Mouse (Mus musculus): ENCODE measurements at regions not wholly inside any gene's neighbourhood (a gene's known extent, or its start where the extent isn't known, plus 50 kb on each side); places are given as distances from the start of the nearest gene placed in this dataset.

DNA sequence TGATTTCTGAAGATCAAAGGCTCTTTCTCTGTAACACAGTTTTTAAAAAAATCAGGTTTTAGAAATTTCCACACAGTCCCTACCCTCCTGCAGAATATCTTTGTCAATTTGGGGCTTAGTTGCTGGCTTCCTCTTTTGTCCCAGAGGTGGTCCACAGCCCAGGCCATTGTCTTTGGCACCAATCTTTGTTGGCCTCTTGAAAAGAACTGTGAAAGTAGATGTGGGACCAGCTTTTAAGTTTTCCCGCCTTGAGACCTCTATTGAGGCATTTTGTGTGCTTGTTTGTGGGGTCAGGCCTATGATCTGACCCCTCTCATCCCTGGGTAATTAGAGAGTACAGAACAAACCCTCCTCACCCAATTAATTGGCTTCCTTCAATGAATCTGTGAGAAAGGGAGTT lies 523.9 kb upstream of the Tnc start:
- Histone ChIP-seq H3K4me2 (ENCODE audit: low read length) (no peak overlapping the region), H3K4me1 (ENCODE audit: control insufficient read depth, insufficient read depth, low read length) (no peaks in the 10 kb centered on the region), H3K27me3 (ENCODE audit: control insufficient read depth, insufficient read depth, low read depth, low read length) (no peaks in the 10 kb centered on the region), H3K27ac (ENCODE audit: low read length) (no peak overlapping the region), H3K4me3 (ENCODE audit: low read depth, low read length) (no peak overlapping the region), H3K36me3 (ENCODE audit: control insufficient read depth, insufficient read depth, low read length) (no peaks in the 10 kb centered on the region), H3K9ac (ENCODE audit: low read depth, low read length) (no peak overlapping the region), H3K9me3 (replicated peaks; ENCODE audit: control insufficient read depth, low read length, poor library complexity, severe bottlenecking) (no peaks in the 10 kb centered on the region)
- 14% methylated on average over 1 of the region's 1 CpGs for WGBS
- no peak for ATAC-seq

DNA sequence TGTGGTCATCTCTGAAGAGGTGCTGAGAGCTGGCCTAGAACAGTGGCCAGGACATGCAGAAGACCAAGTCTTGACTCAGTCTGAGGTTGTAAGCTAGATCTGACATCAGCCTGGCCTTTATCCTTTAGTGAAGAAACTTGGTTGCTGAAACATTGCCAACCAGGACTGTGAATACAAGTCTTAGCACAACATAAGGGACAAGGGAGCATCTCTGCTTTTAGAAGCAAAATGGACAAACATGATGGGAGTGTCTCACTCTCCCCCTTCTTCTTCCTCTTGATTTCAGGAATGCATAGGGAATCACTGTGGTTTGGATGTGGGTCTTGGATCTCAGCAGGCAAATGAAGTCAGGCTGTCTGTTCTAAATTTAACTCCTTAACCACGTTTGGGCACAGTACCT lies 529.1 kb upstream of the Tnc start:
- no peak overlapping the region for H3K4me2 ChIP-seq (ENCODE audit: low read length)
- H3K4me1 ChIP-seq (ENCODE audit: control insufficient read depth, insufficient read depth, low read length), result no peaks in the 10 kb centered on the region
- H3K9ac ChIP-seq (ENCODE audit: low read depth, low read length), result no peak overlapping the region
- H3K9me3 ChIP-seq (replicated peaks; ENCODE audit: control insufficient read depth, low read length, poor library complexity, severe bottlenecking), result no peaks in the 10 kb centered on the region
- H3K27ac ChIP-seq (ENCODE audit: low read length), result no peak overlapping the region
- no peaks in the 10 kb centered on the region for H3K36me3 ChIP-seq (ENCODE audit: control insufficient read depth, insufficient read depth, low read length)
- no peak overlapping the region for H3K4me3 ChIP-seq (ENCODE audit: low read depth, low read length)
- WGBS, result 71% methylated on average over 1 of the region's 1 CpGs
- no peak for ATAC-seq
- H3K27me3 ChIP-seq (ENCODE audit: control insufficient read depth, insufficient read depth, low read depth, low read length), result no peaks in the 10 kb centered on the region

DNA sequence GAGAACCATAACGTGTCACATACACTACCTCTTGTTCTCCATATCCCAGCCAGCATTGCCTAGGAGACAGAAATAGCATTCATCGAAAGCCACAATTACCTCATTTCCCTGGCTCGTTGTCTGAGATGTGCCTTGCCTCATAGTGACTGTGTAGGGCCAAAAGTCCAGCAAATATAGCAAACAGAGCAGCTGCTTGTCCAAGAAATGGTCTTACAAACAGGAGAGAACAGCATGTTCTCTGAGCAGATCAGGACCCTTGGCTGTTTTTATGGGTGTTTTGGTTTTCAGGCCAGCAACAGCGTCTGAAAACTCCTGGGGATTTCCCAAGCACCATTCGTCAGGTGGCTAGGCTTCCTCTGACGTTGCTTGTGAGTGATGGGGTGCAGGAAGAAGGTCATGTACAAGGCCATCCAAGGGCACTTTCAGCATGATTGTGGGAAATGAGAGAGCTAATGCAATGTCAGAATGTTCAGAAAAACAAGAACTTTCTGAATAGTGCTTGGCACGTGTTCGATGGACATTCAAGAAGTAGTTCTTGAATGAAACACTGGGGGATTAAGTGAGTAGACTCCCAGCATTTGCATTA lies 528.9 kb upstream of the Pappa start:
- no peak for ATAC-seq

DNA sequence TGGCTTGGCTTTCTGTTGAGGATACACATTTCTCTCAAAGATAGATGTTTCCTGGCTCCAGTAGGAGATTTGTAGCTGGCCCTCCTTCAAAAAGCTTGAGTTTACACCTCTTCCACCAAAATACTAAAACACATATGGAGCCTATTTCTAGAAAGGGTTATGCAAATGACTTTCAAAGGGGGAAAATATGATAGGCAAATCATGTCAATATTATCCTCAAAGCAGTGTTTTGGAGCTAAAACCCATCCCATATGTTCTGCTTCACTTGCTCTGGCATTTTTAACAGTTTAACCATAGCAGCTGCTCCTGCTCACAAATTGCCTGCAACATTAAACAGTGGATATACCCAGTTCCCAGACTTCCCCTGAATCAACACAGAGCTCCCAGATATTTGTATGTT lies 525.5 kb upstream of the Pappa start:
- H3K27ac ChIP-seq (ENCODE audit: low read length), result no peak overlapping the region
- H3K36me3 ChIP-seq (ENCODE audit: control insufficient read depth, insufficient read depth, low read length), result no peaks in the 10 kb centered on the region
- no peaks in the 10 kb centered on the region for H3K27me3 ChIP-seq (ENCODE audit: control insufficient read depth, insufficient read depth, low read depth, low read length)
- H3K4me3 ChIP-seq (ENCODE audit: low read depth, low read length), result no peak overlapping the region
- H3K9me3 ChIP-seq (replicated peaks; ENCODE audit: control insufficient read depth, low read length, poor library complexity, severe bottlenecking), result no peaks in the 10 kb centered on the region
- no peak overlapping the region for H3K9ac ChIP-seq (ENCODE audit: low read depth, low read length)
- no peak overlapping the region for H3K4me2 ChIP-seq (ENCODE audit: low read length)
- no peaks in the 10 kb centered on the region for H3K4me1 ChIP-seq (ENCODE audit: control insufficient read depth, insufficient read depth, low read length)
- ATAC-seq, result no peak

More for the DNA sequence above, 528.9 kb upstream of the Pappa start:
- Histone ChIP-seq H3K27ac (ENCODE audit: low read length) (no peak overlapping the region), H3K4me1 (ENCODE audit: control insufficient read depth, insufficient read depth, low read length) (no peaks in the 10 kb centered on the region), H3K27me3 (ENCODE audit: control insufficient read depth, insufficient read depth, low read depth, low read length) (no peaks in the 10 kb centered on the region), H3K9me3 (replicated peaks; ENCODE audit: control insufficient read depth, low read length, poor library complexity, severe bottlenecking) (no peaks in the 10 kb centered on the region), H3K4me3 (ENCODE audit: low read depth, low read length) (no peak overlapping the region), H3K4me2 (ENCODE audit: low read length) (no peak overlapping the region), H3K36me3 (ENCODE audit: control insufficient read depth, insufficient read depth, low read length) (no peaks in the 10 kb centered on the region), H3K9ac (ENCODE audit: low read depth, low read length) (no peak overlapping the region)
- 70% methylated on average over 8 of the region's 8 CpGs for WGBS

GRCm38 (mm10) chr4:64599222-64599621 lies 524.8 kb upstream of the Pappa start:
- H3K4me1 ChIP-seq (ENCODE audit: control insufficient read depth, insufficient read depth, low read length), result no peaks in the 10 kb centered on the region
- no peak for ATAC-seq
- WGBS, result 85% methylated on average over 4 of the region's 4 CpGs
- H3K4me3 ChIP-seq (ENCODE audit: low read depth, low read length), result no peak overlapping the region
- H3K9ac ChIP-seq (ENCODE audit: low read depth, low read length), result no peak overlapping the region
- no peak overlapping the region for H3K27ac ChIP-seq (ENCODE audit: low read length)
- H3K36me3 ChIP-seq (ENCODE audit: control insufficient read depth, insufficient read depth, low read length), result no peaks in the 10 kb centered on the region
- H3K27me3 ChIP-seq (ENCODE audit: control insufficient read depth, insufficient read depth, low read depth, low read length), result no peaks in the 10 kb centered on the region
- no peaks in the 10 kb centered on the region for H3K9me3 ChIP-seq (replicated peaks; ENCODE audit: control insufficient read depth, low read length, poor library complexity, severe bottlenecking)
- H3K4me2 ChIP-seq (ENCODE audit: low read length), result no peak overlapping the region

DNA sequence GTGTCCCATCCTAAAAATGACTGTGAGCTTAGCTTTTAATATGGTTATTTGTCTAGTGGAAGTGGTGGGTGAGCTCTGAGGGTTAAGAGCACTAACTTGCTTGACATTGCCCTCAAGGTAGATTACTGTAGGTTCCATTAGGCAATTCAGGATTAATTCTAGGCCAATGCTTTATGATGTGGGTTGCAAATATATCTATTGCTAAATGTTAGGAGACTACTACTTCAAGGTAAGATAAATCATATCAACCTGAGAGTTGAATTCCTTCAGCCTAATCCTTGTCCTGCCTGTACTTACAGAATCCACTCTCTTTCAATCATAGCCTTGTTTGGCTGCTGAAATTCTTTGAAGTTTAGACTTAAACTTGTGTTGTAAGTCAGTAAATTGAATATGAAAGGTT lies 501.2 kb upstream of the Pappa start:
- no peaks in the 10 kb centered on the region for H3K4me1 ChIP-seq (ENCODE audit: control insufficient read depth, insufficient read depth, low read length)
- no peak overlapping the region for H3K4me3 ChIP-seq (ENCODE audit: low read depth, low read length)
- ATAC-seq, result no peak
- no peaks in the 10 kb centered on the region for H3K36me3 ChIP-seq (ENCODE audit: control insufficient read depth, insufficient read depth, low read length)
- H3K9me3 ChIP-seq (replicated peaks; ENCODE audit: control insufficient read depth, low read length, poor library complexity, severe bottlenecking), result no peaks in the 10 kb centered on the region
- no peaks in the 10 kb centered on the region for H3K27me3 ChIP-seq (ENCODE audit: control insufficient read depth, insufficient read depth, low read depth, low read length)
- no peak overlapping the region for H3K9ac ChIP-seq (ENCODE audit: low read depth, low read length)
- no peak overlapping the region for H3K4me2 ChIP-seq (ENCODE audit: low read length)
- no peak overlapping the region for H3K27ac ChIP-seq (ENCODE audit: low read length)

GRCm38 (mm10) chr4:64632189-64632588 lies 491.8 kb upstream of the Pappa start:
- WGBS, result 72% methylated on average over 1 of the region's 1 CpGs
- no peaks in the 10 kb centered on the region for H3K27me3 ChIP-seq (ENCODE audit: control insufficient read depth, insufficient read depth, low read depth, low read length)
- H3K4me3 ChIP-seq (ENCODE audit: low read depth, low read length), result no peak overlapping the region
- no peak for ATAC-seq
- H3K27ac ChIP-seq (ENCODE audit: low read length), result no peak overlapping the region
- no peaks in the 10 kb centered on the region for H3K9me3 ChIP-seq (replicated peaks; ENCODE audit: control insufficient read depth, low read length, poor library complexity, severe bottlenecking)
- H3K4me2 ChIP-seq (ENCODE audit: low read length), result no peak overlapping the region
- no peak overlapping the region for H3K9ac ChIP-seq (ENCODE audit: low read depth, low read length)
- no peaks in the 10 kb centered on the region for H3K4me1 ChIP-seq (ENCODE audit: control insufficient read depth, insufficient read depth, low read length)
- no peaks in the 10 kb centered on the region for H3K36me3 ChIP-seq (ENCODE audit: control insufficient read depth, insufficient read depth, low read length)

DNA sequence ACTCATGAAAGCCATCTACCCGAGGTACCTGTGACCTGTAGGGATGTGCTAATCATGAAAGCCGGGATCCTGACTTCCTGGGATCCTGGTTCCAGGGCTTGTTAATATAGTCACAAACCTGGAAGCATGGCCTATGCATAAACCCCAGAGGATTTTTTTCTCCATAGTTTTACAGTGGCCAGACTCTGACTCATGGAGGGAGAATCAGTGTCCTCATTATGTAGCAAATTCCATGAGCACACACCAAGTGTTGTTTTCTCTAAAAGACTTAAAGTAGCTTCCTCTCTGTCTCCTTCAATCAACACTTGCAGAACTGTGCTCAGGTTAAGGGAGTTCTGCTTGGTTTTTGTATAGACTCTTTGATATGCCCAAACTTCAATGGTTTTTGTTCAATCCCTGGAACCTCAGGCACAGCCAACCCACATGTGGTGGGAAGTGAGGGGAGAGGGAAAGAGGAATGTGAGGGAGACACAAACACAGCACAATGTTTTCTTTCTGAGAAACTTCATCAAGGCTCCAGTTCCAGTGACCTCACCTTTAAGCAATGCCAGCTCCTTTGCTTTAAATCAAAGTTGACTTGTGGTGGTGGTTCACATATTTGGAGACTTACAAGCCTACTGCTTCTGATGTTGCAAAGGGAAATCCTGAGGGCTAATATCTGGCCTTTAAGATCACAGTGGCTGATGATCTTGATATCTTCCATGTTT lies 488.6 kb upstream of the Pappa start:
- no peak overlapping the region for H3K4me3 ChIP-seq (ENCODE audit: low read depth, low read length)
- H3K27ac ChIP-seq (ENCODE audit: low read length), result no peak overlapping the region
- H3K36me3 ChIP-seq (ENCODE audit: control insufficient read depth, insufficient read depth, low read length), result no peaks in the 10 kb centered on the region
- H3K4me1 ChIP-seq (ENCODE audit: control insufficient read depth, insufficient read depth, low read length), result no peaks in the 10 kb centered on the region
- no peak overlapping the region for H3K4me2 ChIP-seq (ENCODE audit: low read length)
- no peaks in the 10 kb centered on the region for H3K9me3 ChIP-seq (replicated peaks; ENCODE audit: control insufficient read depth, low read length, poor library complexity, severe bottlenecking)
- no peak overlapping the region for H3K9ac ChIP-seq (ENCODE audit: low read depth, low read length)
- WGBS, result 91% methylated on average over 2 of the region's 2 CpGs
- no peaks in the 10 kb centered on the region for H3K27me3 ChIP-seq (ENCODE audit: control insufficient read depth, insufficient read depth, low read depth, low read length)
- ATAC-seq, result no peak

DNA sequence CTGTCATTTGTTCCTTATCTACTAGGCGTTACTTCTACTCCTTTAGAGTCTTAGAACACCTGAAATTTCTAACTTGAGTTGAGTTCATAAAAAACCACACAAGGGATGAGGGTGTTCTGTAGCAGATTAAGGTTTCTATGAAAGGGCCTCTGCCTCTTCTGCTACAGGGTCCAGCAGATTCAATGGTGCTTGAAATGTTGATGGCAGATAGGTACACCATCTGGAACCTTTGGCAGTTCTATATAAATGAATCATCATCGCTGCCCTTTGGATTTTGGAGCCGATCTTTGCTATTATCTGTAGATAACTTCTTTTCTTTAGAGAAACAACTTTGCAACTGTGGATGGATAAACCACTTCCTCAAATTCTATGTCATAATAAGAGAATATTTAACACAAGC lies 483.9 kb upstream of the Pappa start:
- 91% methylated on average over 3 of the region's 3 CpGs for WGBS
- H3K36me3 ChIP-seq (ENCODE audit: control insufficient read depth, insufficient read depth, low read length), result no peaks in the 10 kb centered on the region
- ATAC-seq, result no peak

More for the DNA sequence above, 483.9 kb upstream of the Pappa start:
- Histone ChIP-seq H3K9ac (ENCODE audit: low read depth, low read length) (no peak overlapping the region), H3K9me3 (replicated peaks; ENCODE audit: control insufficient read depth, low read length, poor library complexity, severe bottlenecking) (no peaks in the 10 kb centered on the region), H3K4me2 (ENCODE audit: low read length) (no peak overlapping the region), H3K27me3 (ENCODE audit: control insufficient read depth, insufficient read depth, low read depth, low read length) (no peaks in the 10 kb centered on the region), H3K27ac (ENCODE audit: low read length) (no peak overlapping the region), H3K4me3 (ENCODE audit: low read depth, low read length) (no peak overlapping the region), H3K4me1 (ENCODE audit: control insufficient read depth, insufficient read depth, low read length) (no peaks in the 10 kb centered on the region)
